Mouse (Mus musculus) gastrocnemius, postnatal 14 days (tissue): ENCODE measurements around the gene Tsr1. TPM values are rescaled to one million over a fixed set of nuclear protein-coding genes. Genes with fewer than 3 reads are reported as not detected.

Experiments
- DNase-seq: peaks from one replicate; pipeline ENCODE4 v3.0.0; 2021; ENCODE audit warnings: mixed read lengths
- intact Hi-C: fragments of 180-260 bp; cut with DNase I; formaldehyde crosslinking; loops from one replicate; pipeline ENCODE4 v1.15.1; 2025; ENCODE audit warnings: low total_unique reads
- microRNA-seq, 2 experiments: library from miRNA; unstranded; fragments of <30 nt; microRNA quantifications; one replicate each; pipeline ENCODE4 v1.2.0; 2021
- total RNA-seq, 2 experiments: library from RNA; stranded (reverse); gene quantifications; 2 replicates each; pipeline ENCODE4 v1.2.3; 2021

Tsr1 gene
- total RNA-seq, 2 experiments from 2014 or later = 20.9 to 25.4 TPM

DNA sequence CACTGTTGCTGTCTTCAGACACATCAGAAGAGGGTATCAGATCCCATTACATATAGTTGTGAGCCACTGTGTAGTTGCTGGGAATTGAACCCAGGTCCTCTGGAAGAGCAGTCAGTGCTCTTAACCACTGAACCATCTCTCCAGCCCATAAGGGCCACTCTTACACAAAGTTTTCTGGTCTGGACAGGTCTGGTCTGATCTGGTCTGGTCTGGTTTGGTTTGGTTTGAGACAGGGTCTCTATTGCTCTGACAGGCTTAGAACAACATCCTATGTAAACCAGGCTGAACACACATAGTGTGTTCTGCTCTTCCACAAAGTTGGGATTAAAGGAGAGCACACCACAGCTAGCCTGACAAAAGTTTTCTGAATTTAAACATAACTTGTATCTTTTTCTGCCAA is 58.1 kb downstream of the Tsr1 start:
- DNase-seq = no peak
- intact Hi-C loops = no loop called here

DNA sequence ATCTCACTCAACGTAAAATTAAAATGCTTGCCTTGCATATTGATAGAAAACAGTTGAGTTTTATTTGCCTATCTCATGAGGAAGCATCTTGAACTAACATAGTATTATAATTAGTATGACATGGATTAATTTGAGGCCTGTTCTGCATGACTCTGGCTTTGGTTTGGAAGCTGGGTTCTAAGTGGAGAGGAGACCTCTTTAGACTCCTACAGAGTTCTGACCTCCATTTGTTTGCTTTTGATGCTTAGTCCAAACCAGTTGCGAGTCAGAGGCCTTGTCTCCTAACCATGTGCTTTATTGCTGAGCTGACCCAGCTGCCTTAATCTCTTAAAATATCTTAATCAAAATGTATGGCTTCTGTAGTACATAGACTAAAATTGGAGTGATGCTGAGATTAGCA is 59.7 kb downstream of the Tsr1 start:
- intact Hi-C loops = no loop called here
- no peak for DNase-seq

Small RNAs within 50 kb of the gene (microRNA-seq; reads per million reads assigned to microRNA genes)
- 0 to 0.64 reads per million in 2 experiments for gene Mir6926

Other genes starting within 250 kb of the Tsr1 start
- gene Cluh, start 248.6 kb upstream of the Tsr1 start, total RNA-seq = 10 to 100 TPM; 82.1 to 89.8 TPM
- 100 to 1,000 TPM in 1 of 2 experiments, 10 to 100 TPM in 1; 96.6 to 101 TPM for gene Pafah1b1, start 173.4 kb upstream of the Tsr1 start, total RNA-seq
- gene Mettl16, start 127.2 kb upstream of the Tsr1 start, total RNA-seq = 1 to 10 TPM; 8.5 to 9.2 TPM
- 1 to 10 TPM; 5.4 to 6.1 TPM for gene Mnt, start 67.2 kb upstream of the Tsr1 start, total RNA-seq
- 1 to 10 TPM; 2.7 to 3.7 TPM for gene Sgsm2, start 1.0 kb upstream of the Tsr1 start, total RNA-seq
- gene Smg6, start 27.8 kb downstream of the Tsr1 start, total RNA-seq = 10 to 100 TPM; 10.6 to 10.8 TPM
- 10 to 100 TPM; 19.1 to 21.2 TPM for gene Srr, start 27.9 kb downstream of the Tsr1 start, total RNA-seq